Mouse (Mus musculus): ENCODE measurements around the gene Nme4.

The Nme4 gene

DNA sequence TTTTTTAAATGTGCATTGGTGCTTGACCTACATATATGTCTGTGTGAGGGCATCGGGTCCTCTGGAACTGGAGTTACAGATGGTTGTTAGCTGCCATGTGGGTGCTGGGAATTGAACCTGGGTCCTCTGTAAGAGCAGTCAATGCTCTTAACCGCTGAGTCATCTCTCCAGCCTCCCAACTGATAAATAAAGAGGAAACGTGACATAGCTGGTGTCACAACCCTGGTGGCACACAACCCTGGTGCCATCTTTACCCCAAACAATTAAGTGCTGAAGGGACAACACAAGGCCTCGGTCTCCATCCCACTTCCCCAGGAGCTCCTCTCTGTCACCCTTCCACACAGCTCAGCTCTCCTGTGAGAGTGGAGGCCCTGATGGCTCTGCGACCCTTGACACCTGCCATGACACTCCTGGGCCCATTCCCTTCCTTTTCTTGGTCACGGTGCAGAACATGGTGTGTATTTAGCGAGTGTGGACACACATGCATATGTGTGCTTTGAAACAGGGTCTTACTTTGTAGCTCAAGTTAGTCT, 28.8 kb downstream of the Nme4 start:
- DNase-seq (ENCODE audit: low read depth), result no peak

DNA sequence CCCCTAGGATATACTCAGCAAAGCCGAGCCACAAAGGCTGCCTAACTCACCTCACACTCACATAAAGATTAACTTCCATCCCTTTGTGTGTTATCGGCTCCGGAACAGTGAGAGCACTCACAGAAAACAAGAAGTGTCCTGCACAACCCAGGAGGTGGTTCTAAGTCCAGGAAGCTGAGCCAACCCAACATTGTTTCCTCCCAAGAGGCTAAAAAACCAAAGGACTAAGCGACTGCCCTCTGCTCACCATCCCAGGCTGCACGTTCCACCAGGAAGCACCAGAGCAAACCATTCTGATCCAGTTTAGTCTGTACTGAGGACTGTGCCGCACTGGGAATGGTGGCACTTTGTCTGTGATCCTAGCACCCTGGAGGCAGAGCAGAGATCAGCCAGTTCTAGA, 30.5 kb downstream of the Nme4 start:
- no peak for DNase-seq (ENCODE audit: low read depth)

DNA sequence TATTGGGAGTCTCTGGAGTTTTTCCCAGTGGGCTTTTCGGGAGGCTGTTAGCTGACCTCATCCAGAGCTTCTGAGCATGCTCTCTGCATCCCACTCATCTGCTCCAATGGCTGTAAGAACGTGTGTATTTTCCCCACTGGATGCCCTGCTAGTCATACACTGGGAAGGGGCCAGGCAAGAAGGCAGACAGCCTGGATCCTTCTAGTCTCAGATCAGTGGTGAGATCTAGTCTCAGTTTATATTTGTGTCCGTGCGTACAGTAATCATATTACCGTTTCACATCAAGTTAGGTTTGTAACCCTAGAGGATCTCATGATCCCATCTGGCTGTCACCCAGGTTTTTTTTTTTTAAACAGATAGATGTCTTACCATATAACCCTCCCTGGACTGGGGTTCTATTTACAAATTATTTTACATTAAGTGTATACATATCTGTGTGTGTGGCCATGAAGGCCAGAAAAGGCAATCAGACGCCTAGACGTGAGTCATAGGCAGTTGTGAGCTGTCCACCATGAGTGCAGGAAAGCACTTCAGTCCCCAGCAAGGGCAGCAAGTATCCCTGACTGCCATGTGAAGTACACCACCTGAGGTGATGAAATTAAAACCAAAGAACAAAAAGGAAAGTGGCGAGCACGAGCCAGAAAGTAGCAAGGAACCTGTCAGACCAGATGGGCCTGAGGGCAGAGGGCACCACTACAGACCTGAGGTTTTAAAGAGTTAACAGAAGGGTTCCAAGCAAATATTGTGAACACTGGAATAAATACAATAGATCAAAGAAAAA, 37.4 kb downstream of the Nme4 start:
- DNase-seq (ENCODE audit: low read depth), result no peak

DNA sequence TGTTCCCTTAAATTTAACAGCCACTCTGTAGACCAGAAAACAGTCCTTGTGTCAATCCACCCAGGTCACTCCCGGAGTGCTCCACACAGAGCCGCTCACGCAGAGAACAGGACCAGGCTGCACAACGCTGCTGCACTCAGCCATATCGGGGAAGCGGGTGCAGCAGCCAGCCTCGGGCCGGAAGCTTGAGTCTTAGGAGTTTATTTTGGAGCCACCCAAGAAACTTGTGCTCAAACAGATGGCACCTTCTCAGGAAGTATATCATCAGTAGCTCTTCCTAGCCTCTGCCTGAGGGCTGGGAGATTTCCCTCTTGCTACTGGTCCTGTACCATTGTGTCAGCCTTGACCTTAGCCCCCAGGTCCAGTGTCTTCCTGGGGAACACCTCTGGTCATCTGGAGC, 38.1 kb downstream of the Nme4 start:
- no peak for DNase-seq (ENCODE audit: low read depth)

DNA sequence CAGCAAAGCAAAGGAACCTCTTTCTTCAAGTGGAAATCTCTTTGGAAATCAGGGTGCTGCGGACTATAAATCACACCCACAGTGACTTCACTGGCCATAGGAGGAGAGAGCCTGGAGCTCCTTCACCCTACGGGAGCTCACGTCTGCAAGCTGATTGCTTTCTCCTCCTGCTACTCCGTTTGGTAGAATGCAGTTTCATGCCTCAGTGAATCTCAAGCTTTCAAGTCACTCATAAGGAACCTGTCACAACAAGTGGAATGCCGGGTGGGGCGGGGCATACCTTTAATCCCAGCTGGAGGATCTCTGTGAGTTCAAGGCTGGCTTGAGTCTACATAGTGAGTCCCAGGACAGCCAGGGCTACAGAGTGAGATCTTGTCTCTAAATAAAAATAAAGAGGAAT, 40.2 kb downstream of the Nme4 start:
- DNase-seq (ENCODE audit: low read depth), result no peak

DNA sequence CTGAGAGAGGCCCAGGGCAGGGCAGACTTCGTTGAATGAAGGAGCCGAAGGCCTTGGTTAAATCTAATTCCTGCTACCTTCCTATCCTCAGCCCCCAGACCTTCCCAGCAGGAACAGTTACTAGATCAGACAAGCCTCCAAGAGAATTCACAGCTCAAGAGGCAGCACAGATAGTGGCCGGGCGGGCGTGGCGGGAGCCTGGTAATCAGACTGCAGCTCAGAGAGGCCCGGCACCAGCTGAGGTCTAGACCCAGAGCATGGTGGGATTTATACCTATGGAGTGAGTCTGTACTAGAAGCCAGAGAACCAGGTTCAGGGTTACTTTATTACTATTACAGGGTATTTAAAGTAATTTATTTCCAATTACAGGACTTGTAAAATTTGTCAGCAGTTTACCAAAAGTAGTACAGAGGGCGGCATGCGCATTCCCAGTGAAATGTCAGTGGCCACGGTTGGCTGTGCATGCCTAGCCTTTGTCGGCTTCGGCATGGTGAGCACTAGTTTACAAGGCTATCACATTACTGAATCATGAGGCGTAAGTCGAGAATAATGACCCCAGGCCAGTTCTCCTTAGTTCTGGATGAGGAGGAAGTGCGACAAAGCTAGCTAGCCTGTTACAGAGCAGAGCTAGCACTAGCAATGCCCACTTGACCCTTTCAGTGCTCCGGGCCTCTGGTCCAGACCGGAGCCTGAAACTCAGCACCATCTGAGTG, 41.1 kb downstream of the Nme4 start:
- no peak for DNase-seq (ENCODE audit: low read depth)

DNA sequence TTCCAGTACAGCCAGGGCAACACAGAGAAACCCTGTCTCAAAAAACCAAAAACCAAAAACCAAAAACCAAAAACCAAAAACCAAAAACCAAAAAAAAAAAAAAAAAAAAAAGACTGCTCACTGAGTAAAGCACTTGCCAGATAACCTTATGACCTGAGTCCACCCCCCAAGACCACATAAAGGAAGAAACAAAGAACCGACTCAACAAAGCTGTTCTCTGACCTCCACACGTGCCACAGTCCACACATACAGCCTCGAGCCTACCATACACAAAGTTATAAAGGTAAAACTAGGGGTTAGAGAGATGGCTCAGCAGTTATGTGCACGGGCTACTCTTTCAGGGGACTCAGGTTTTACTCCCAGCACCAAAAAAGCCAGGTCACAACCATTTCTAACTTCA, 42.7 kb downstream of the Nme4 start:
- no peak for DNase-seq (ENCODE audit: low read depth)

DNA sequence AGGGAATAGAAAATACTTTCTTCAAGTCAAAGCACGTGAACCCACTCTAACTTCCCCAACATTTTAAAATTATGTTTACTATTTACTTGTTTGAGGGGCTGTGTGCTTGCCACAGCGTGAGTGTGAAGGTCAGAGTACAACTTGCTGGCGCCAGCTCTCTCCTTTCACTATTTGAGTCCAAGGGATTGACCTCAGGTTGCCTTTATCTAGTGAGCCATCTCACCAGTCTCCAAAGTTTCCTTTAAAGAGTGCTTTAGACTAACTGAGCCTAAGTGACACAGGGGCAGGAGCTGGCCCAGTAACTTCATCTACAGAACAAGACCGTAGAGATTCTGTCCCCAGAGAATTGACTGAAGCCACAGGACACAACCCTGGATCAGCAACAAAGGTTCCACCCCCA, 43.3 kb downstream of the Nme4 start:
- DNase-seq (ENCODE audit: low read depth), result no peak

DNA sequence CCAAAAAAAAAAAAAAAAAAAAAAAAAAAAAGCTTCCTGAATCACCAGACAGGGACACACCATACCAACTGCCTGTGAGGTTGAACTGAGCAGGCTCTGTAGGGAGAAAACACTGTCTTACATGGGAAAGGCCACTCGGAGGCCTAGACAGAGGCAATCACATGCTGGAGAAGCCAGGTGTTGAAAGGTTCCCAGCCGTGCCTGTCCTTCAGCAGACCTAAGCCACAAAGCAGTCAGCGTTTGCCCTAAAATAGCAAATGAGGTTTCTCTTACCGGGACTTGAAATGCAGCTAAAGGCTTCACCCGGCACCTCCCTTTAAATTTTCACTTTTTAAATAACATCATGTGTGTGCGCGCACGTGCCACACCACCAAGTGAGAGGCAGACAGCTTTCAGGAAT, 47.3 kb downstream of the Nme4 start:
- no peak for DNase-seq (ENCODE audit: low read depth)

DNA sequence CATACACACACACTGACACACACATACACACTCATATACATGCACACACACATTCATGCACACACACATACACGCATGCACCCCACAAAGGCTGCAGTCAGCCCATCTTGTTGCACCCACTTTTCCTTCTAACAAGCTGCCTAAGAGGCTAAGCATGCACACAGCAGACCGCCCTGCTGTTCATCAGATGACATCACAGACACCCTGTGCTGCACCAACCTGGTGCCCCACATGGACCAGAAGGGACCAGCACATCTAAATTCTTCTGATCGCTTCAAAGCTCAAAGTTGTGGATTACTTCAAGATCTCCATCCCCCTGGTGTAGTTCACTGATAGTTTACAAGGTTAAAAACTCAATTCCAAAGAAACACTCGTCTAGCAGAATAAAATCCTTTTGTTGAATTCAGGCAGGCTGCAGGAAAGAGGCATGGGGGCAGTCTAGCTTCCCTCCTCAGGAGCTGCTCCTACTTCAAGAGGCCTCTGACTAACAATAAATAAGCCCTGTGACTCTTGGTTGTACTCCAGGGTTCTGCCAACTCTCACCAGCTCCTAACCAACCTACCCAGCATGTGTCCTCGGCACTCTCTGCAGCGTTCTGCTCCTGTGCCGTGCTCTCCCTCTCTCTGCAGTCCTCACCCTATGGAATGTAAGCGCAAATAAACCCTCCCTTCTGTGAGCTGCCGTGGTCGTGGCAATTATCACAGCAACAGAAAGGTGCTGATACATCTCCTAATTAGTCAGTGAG, 49.0 kb downstream of the Nme4 start:
- DNase-seq (ENCODE audit: low read depth), result no peak

DNA sequence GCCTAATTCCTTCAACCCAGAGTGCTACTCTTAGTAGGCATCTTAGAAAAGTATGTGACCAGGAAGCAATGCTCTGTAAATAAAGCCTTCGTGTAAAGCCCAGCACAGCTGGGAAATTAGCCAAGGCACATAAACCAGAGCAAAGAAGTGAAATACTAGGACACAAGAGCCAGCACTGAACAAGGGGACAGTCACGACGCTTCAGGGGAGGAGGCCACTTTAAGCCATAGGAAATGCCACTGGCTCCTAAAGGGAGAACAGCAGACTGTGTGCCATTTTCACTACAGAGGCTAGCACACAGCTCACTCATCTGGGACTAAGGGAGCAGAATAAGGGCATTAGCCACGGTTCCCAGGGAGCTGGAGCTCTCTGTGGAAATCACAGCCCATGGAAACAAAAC, 50.1 kb downstream of the Nme4 start:
- no peak for DNase-seq (ENCODE audit: low read depth)

DNA sequence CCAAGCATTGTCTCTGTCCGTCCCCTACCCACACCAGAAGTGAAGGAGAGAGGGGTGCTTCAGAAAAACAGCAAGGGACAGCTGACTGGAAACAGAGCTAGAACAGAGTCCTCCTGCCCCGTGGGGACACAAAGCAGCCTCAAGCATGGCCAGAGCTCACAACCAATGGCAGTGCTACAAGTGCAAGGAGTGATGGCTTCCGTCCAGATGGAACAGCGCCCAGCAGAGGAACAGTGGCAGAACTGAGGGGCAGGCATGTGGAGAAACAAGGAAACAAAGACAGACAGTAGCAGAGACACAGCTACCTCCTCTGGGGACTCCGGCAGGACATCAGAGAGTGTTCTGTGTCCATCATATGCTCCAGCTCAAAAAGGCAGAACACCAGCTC, 52.2 kb downstream of the Nme4 start:
- no peak for DNase-seq (ENCODE audit: low read depth)

DNA sequence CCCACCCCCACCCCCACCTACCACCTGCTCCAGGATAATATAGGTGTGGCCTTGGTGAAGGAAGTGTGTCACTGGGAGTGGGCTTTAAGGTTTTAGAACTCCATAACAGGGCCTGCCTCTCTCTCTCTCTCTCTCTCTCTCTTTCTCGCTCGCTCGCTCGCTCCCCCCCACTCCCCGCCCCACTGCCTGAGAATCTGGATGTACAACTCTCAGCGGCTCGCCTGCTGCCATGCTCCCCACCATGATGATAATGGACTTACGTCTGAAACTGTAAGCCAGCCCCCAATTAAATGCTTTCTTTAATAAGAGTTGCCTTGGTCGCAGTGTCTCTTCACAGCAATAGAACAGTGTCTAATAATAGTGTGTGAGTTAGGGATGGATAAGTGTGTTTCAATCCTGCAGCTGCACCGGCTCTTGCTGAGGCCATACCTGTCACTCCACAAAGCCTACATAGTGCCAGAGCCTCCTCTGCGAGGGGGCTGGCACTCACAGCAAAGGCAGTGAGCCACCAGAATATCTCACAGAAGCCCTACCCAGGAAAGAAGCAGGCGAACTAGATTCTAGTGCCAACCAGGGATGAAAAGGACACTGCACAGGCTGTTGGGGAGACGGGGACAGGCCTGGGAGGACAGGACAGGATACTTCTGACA, 52.7 kb downstream of the Nme4 start:
- no peak for DNase-seq (ENCODE audit: low read depth)

All from c-Kit-positive CD71-positive TER-119-negative erythroid progenitor cells, embryonic 14.5 days (primary cell).